Comparison of ENCODE assay signal across 10 mouse cellular contexts in the genomic region with DNA sequence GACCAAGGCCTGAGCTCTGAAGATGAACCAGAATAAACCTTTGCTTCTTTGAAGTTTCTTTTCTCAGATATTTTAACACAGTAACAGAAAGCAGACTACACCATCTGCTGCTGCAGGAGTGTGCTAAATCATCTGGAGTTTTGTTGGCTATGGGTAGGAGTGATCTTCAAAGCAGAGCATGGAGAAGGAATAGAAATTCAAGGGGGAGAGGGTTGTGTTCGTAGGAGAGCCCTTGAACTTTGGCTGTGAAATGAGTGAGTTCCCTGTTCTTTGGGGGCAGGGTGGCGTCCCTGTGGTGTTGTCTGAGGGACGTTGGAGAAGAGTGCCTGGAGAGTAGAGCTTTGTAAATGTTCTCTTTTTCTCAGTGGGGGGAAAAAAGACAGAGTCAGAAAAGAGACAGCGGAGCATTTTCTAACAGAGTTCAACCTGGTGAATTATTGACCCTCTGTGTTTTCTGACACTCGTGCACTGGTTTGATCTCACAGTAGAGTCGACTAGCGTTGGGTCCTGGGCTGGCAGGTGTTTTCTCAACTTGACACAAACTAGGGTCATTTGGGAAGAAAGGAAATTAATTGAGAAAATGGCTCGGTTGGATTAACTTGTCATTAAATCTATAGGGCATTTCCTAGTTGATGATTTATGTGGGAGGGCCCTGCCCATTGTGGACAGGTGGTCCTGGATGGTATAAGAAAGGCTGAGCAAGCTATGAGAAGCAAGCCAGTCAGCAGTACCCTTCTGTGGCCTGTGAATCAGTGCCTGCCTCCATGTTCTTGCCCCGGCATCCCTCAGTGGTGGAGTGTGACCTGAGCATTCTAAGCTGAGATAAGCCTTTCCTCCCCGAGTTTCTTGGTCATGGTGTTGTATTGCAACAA. TPM values are rescaled to one million over a fixed set of nuclear protein-coding genes. Genes with fewer than 3 reads are reported as not detected.
DNase-seq lines count a peak whose midpoint lies in the region; ATAC-seq lines count a peak whose summit lies in the region.
"Had no signal": no experiment of that assay in that cellular context is flagged by ENCODE, and none has a peak within 500 bp of the region (broad histone marks: within the 10 kb centered on the region; RNA-seq: fewer than 3 reads in every experiment).

No protein-coding gene starts in this region.

- H3K27me3 ChIP-seq in liver, embryonic 15.5 days: no peaks in the 10 kb centered on the region

- no peak overlapping the region for H3K9ac ChIP-seq in liver, embryonic 15.5 days
- H3K9ac ChIP-seq: forebrain, embryonic 13.5 days had no signal

- no peaks in the 10 kb centered on the region for H3K36me3 ChIP-seq in liver, embryonic 15.5 days (replicated peaks)

- no peak overlapping the region for H3K4me3 ChIP-seq in liver, embryonic 15.5 days (replicated peaks)
- H3K4me3 ChIP-seq: forebrain, embryonic 13.5 days had no signal

- no peak for ATAC-seq in liver, embryonic 15.5 days (ENCODE audit: insufficient read depth)
- no peak for ATAC-seq in erythroblast, adult 5-6 weeks (replicated peaks; ENCODE audit: low FRiP score, poor library complexity, severe bottlenecking)
- ATAC-seq: forebrain, embryonic 13.5 days had no signal

- peak overlapping the region; percentile 58 for H3K27ac ChIP-seq in liver, embryonic 15.5 days (replicated peaks)
- H3K27ac ChIP-seq: forebrain, embryonic 13.5 days had no signal

- peak; percentile 34 for DNase-seq in layer of hippocampus, adult 11-12 months (ENCODE audit: low spot score)
- DNase-seq in layer of hippocampus, adult 9-10 months (ENCODE audit: low spot score): no peak
- DNase-seq in adrenal gland, postnatal 25 days: peak; percentile 15
- peak; percentile 73 for DNase-seq in kidney, adult 9 months
- DNase-seq in natural killer cell, adult 2 months (ENCODE audit: low spot score in 2 of 2): no peak
- DNase-seq in cerebellum, adult 8-10 months: no peak
- DNase-seq: lung, postnatal 36 days had no signal

- WGBS in liver, embryonic 15.5 days (ENCODE audit: insufficient replicate concordance): 55% methylated on average over 10 of the region's 10 CpGs

- peaks cover 63% of the 10 kb centered on the region for H3K4me1 ChIP-seq in liver, embryonic 15.5 days (replicated peaks)

- H3K9me3 ChIP-seq in liver, embryonic 15.5 days (replicated peaks): no peaks in the 10 kb centered on the region
- H3K9me3 ChIP-seq: forebrain, embryonic 13.5 days had no signal

- H3K4me2 ChIP-seq in liver, embryonic 15.5 days: no peak overlapping the region
- H3K4me2 ChIP-seq: forebrain, embryonic 13.5 days had no signal

RNA-seq across cellular contexts. Expression of a gene that starts 57.8 kb away (rescaled TPM):
- 33.1 and 34.5 TPM in 2 replicates for total RNA-seq in adrenal gland, postnatal 25 days (2021)
- 10.2 and 10.8 TPM in 2 replicates for polyA plus RNA-seq in liver, embryonic 15.5 days (2015; fragmentation: Nextera tagmentation; extraction: Ambion mirVana)
- total RNA-seq in erythroblast, adult 5-6 weeks (2015; ENCODE audit: low replicate concordance): 0.77 TPM in 1 of 2 replicates, not detected in the other
- 2.4 and 3.3 TPM in 2 replicates for total RNA-seq in erythroblast, adult 5-6 weeks (2017; ENCODE audit: low replicate concordance)

Comparison
In these comparisons a context has a peak if more than half of its experiments do, and no peak if none do; other contexts are left out.
1. DNase-seq: peak in layer of hippocampus, adult 11-12 months (single experiment), adrenal gland, postnatal 25 days (single experiment) and kidney, adult 9 months (single experiment); none in layer of hippocampus, adult 9-10 months (single experiment), natural killer cell, adult 2 months (0 of 2) and cerebellum, adult 8-10 months (single experiment).